Mouse (Mus musculus) forebrain, embryonic 10.5 days (tissue): ENCODE data around the gene Sgip1. TPM values are rescaled to one million over a fixed set of nuclear protein-coding genes. Genes with fewer than 3 reads are reported as not detected.

Source experiments
- DNase-seq: peaks from one replicate; pipeline ENCODE4 v3.0.0-alpha.2; 2017; ENCODE audit warnings: low spot score; ENCODE audit errors: extremely low spot score
- H3K27ac ChIP-seq: fragments of 300-500 bp; sonication (generic); 2 replicates; pipeline ENCODE4 v1.5.1; 2016; ENCODE audit warnings: mild to moderate bottlenecking
- H3K27me3 ChIP-seq: fragments of 300-500 bp; sonication (generic); 2 replicates; pipeline ENCODE4 v1.6.1; 2016; ENCODE audit warnings: mild to moderate bottlenecking; ENCODE audit not compliant: poor library complexity, severe bottlenecking
- H3K36me3 ChIP-seq: fragments of 300-500 bp; sonication (generic); replicated peaks from 2 replicates; pipeline ENCODE4 v1.6.1; 2016; ENCODE audit warnings: mild to moderate bottlenecking, moderate library complexity
- H3K4me1 ChIP-seq: fragments of 300-500 bp; sonication (generic); 2 replicates; pipeline ENCODE4 v1.6.1; 2016
- H3K4me3 ChIP-seq: fragments of 300-500 bp; sonication (generic); 2 replicates; pipeline ENCODE4 v1.5.1; 2016; ENCODE audit warnings: mild to moderate bottlenecking, moderate library complexity
- H3K9me3 ChIP-seq: fragments of 300-500 bp; sonication (generic); 2 replicates; pipeline ENCODE4 v1.6.1; 2016; ENCODE audit warnings: mild to moderate bottlenecking, moderate library complexity
- WGBS: fragments of 180-500 bp; shearing (Covaris S2); methylation state at CpG from one replicate; pipeline ENCODE4 v1.1.7; 2016; 5-methylcytosine and 5-hydroxymethylcytosine counted together
- polyA plus RNA-seq: library from polyadenylated mRNA; unstranded; fragments of >200 nt; fragmentation: Nextera tagmentation; extraction: Ambion mirVana; gene quantifications from 2 replicates; pipeline ENCODE4 v1.2.1, GENCODE M21; 2016

Gene Sgip1
- polyA plus RNA-seq, 1 experiment from 2014 or later = 7.5 TPM

DNA sequence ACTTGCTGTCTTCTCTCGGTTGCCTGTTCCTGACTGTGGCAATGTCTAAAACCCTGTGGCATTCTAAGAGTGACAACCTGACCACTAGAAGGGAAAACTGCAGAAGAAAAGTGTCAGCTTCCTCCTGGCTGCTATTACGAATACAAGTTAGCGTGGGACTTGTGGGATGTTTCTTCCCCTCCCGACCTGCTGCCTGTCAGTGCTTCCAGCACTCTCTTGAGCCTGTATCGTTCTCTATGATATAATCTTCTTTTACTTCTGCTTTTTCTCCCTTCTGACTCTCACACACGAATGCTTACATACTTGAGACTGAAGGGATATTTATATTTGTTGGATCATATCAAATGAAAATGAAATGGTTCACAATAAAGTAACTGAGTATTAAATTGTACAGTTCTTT lies 203.2 kb downstream of the Sgip1 start:
- Histone ChIP-seq H3K27me3 (no peaks in the 10 kb centered on the region), H3K4me1 (no peaks in the 10 kb centered on the region), H3K27ac (no peak overlapping the region), H3K9me3 (no peaks in the 10 kb centered on the region), H3K4me3 (no peak overlapping the region), H3K36me3 (no peaks in the 10 kb centered on the region)
- no peak for DNase-seq
- WGBS = 86% methylated on average over 6 of the region's 6 CpGs

DNA sequence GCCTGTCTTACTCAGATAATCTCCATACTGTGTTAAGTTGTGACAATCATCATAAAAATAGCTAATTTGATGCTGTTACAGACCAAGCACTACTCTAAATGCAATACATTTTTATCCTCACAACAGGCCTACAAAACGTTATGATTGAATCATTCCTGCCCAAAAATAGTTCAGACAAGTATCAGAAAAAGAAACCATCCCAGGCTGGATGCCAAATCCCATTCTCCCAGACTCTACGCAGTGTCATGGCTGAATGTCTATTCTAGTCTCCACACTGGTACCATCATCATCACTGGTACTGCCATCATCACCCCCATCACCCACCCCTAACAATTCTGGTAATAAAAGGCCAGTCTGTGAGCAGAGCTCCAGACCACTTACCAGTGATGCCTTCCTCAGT lies 211.4 kb downstream of the Sgip1 start:
- Histone ChIP-seq H3K9me3 (no peaks in the 10 kb centered on the region), H3K36me3 (no peaks in the 10 kb centered on the region), H3K27ac (no peak overlapping the region), H3K4me3 (no peak overlapping the region), H3K4me1 (no peaks in the 10 kb centered on the region), H3K27me3 (no peaks in the 10 kb centered on the region)
- DNase-seq = no peak
- 72% methylated on average over 2 of the region's 2 CpGs for WGBS

DNA sequence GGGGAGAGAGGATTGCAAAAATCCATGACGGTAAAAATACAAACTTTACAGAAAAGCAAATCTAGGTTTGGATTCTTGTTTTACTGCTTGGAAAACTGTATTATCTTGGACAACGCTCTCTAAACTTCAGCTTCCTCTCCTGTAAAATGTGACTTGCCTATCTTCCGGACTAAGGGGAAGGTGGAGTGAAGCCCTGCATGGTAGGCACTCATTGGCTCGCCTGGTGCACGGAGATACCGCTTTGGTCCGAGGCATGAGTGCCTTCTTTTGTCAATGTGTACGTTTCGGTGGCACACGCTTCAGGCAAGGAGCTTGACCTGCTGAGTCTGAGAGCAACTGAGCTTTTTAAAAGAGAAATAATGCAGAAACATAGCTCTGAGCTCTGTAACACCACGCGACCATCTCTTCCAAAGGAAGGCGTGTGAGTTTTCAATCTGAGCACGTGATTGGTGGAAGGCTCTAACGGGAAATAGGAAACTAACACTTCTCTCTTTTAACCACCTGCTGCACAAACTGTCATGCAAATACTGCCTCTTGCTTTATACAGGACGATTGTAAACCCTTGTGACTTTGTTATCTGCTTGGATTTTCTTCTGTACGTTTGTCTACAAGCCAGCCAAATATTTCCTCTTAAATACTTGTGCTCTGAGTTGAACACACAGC lies 214.3 kb downstream of the Sgip1 start:
- no peaks in the 10 kb centered on the region for H3K9me3 ChIP-seq
- no peak for DNase-seq
- no peak overlapping the region for H3K4me3 ChIP-seq
- H3K27ac ChIP-seq = no peak overlapping the region
- H3K27me3 ChIP-seq = no peaks in the 10 kb centered on the region
- H3K4me1 ChIP-seq = 0 out of 2 replicates have a peak, but pooled peaks cover 4% of the 10 kb centered on the region
- 75% methylated on average over 17 of the region's 17 CpGs for whole genome bisulfite sequencing
- no peaks in the 10 kb centered on the region for H3K36me3 ChIP-seq

DNA sequence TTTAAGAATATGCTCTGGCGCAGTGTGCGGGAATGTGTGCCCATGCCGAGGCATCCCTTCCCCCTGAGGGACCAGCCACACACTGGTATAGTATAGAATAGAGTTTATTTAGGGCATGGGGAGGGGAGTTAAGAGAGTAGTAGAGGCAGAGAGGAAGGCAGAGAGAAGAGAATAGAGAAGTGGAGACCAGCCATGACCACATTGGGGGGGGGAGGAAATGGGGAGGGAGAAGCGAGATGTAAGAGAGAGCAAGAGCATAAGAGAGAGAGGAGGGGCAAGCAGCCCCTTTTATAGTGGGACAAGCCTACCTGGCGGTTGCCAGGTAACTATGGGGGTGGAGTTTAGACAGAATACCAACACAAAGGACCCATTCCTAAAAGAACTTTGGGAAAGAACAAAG lies 218.3 kb downstream of the Sgip1 start:
- no peak overlapping the region for H3K27ac ChIP-seq
- no peak overlapping the region for H3K4me3 ChIP-seq
- no peak for DNase-seq
- H3K36me3 ChIP-seq = no peaks in the 10 kb centered on the region
- H3K27me3 ChIP-seq = no peaks in the 10 kb centered on the region
- no peaks in the 10 kb centered on the region for H3K9me3 ChIP-seq
- 94% methylated on average over 5 of the region's 5 CpGs for WGBS
- H3K4me1 ChIP-seq = 0 out of 2 replicates have a peak, but pooled peaks cover 4% of the 10 kb centered on the region

- no peak for DNase-seq
- WGBS = 82% methylated on average over 3 of the region's 3 CpGs
- Histone ChIP-seq H3K9me3 (no peaks in the 10 kb centered on the region), H3K36me3 (no peaks in the 10 kb centered on the region), H3K27me3 (peaks cover 12% of the 10 kb centered on the region; the same call in 1 of the 2 replicates), H3K27ac (no peak overlapping the region), H3K4me1 (0 out of 2 replicates have a peak, but pooled peaks cover 4% of the 10 kb centered on the region), H3K4me3 (no peak overlapping the region)
Measured at GRCm38 (mm10) chr4:102964174-102964573, 223.1 kb downstream of the Sgip1 start.

- 93% methylated on average over 15 of the region's 15 CpGs for WGBS
- H3K4me1 ChIP-seq = no peaks in the 10 kb centered on the region
- H3K4me3 ChIP-seq = no peak overlapping the region
- peaks cover 30% of the 10 kb centered on the region for H3K27me3 ChIP-seq
- no peaks in the 10 kb centered on the region for H3K9me3 ChIP-seq
- no peak for DNase-seq
- no peak overlapping the region for H3K27ac ChIP-seq
- no peaks in the 10 kb centered on the region for H3K36me3 ChIP-seq
Measured at GRCm38 (mm10) chr4:102967811-102968210, 226.7 kb downstream of the Sgip1 start.

DNA sequence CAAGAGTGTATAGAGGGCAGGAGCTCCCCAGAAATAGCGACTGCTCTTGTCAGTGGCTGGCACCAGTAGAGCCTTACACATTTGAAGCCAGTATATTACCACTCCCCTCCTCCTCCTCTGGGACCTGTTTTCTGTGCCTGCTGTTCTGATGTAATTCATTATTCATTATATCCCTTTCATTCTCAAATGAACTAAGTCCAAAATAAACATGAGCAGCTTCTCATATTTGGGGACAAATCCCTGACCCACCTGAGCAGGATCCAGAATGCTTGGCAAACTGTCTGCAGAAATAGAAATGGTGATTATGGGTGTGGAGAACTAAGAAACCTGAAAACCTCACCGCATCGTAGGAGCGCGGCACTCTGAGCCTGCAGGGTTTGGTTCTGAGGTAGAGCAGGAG lies 228.5 kb downstream of the Sgip1 start:
- Histone ChIP-seq H3K4me1 (peaks cover 5% of the 10 kb centered on the region; the same call in 1 of the 2 replicates), H3K4me3 (no peak overlapping the region), H3K27me3 (peaks cover 47% of the 10 kb centered on the region), H3K27ac (no peak overlapping the region), H3K9me3 (no peaks in the 10 kb centered on the region), H3K36me3 (no peaks in the 10 kb centered on the region)
- 98% methylated on average over 5 of the region's 5 CpGs for WGBS
- no peak for DNase-seq

GRCm38 (mm10) chr4:102971159-102971558 lies 230.1 kb downstream of the Sgip1 start:
- DNase-seq = no peak
- H3K27me3 ChIP-seq = peaks cover 55% of the 10 kb centered on the region
- H3K27ac ChIP-seq = no peak overlapping the region
- H3K9me3 ChIP-seq = no peaks in the 10 kb centered on the region
- 80% methylated on average over 5 of the region's 5 CpGs for WGBS
- no peak overlapping the region for H3K4me3 ChIP-seq
- H3K4me1 ChIP-seq = peaks cover 9% of the 10 kb centered on the region
- H3K36me3 ChIP-seq = no peaks in the 10 kb centered on the region

- Histone ChIP-seq H3K27ac (no peak overlapping the region), H3K9me3 (no peaks in the 10 kb centered on the region), H3K4me1 (peaks cover 19% of the 10 kb centered on the region), H3K27me3 (peaks cover 64% of the 10 kb centered on the region), H3K36me3 (no peaks in the 10 kb centered on the region), H3K4me3 (no peak overlapping the region)
- no peak for DNase-seq
- WGBS = 82% methylated on average over 3 of the region's 3 CpGs
Measured at GRCm38 (mm10) chr4:102972071-102972470, 231.0 kb downstream of the Sgip1 start.

DNA sequence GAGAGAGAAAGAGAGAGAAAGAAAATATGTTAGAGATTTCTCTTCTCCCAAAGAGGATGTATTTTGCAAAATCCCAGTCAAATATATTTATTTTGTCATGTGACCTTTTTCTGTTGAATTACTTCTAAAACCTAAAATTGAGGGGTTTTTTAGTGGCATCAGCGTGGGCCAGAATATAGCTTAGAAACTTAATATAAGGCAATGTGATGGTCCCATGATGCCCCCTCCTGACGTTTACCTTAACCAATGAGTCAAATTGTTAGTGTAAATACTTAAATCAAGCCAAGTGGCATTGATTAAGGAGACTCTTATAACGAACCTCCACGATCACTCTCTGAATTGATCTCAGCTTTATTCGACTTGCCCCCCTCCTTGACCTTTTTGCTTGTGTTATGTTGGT lies 233.1 kb downstream of the Sgip1 start:
- Histone ChIP-seq H3K27ac (no peak overlapping the region), H3K27me3 (peaks cover 78% of the 10 kb centered on the region), H3K4me3 (no peak overlapping the region), H3K9me3 (no peaks in the 10 kb centered on the region), H3K4me1 (peaks cover 35% of the 10 kb centered on the region), H3K36me3 (no peaks in the 10 kb centered on the region)
- 52% methylated on average over 5 of the region's 5 CpGs for WGBS
- no peak for DNase-seq

DNA sequence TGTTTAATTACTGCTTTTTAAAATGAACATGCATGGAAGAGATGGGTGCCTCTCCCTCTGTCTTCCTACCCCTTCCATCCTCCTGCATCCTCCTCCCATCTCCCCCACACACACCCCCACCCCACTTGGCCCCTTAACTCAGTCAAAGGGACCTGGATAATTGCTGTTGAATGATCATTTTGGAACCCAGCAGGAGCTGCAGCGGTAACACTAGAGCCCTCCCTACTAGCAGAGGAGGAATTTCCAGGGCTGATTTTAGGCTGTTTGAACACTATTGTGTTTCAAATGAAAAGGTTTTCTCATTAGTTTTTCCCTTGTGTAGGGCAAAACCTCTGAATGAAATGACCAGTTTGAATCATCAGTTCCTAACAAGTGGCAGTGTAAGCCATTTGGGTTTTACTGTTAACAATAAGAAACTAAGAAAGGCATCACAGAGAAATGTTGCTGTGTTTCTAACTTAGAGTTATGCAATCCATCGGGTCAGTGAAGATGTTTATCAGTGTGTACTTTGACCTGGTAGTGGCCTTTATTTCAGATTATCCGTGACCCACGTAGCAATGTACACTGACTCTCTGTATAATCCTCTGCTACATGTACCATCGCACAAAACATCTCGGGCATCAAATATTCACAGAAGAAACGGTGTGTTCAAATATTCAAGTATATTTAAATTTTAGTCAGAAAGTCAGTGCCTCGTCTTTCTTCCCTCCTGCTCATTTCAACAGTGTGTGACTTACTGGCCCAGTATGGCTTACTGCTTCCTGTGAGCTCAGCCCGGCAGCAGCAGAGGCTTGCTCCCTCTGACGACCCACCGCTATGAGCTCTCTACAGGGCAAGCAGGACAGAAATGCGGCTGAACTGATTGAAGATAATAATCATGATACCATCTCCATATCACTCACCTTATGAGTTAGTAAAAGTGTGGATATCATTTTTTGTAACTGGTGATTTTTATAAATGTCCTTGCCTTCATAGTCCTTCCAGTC lies 235.5 kb downstream of the Sgip1 start:
- H3K27me3 ChIP-seq = peaks cover 95% of the 10 kb centered on the region
- peak; percentile 38 for DNase-seq
- 16% methylated on average over 12 of the region's 12 CpGs for WGBS

DNA sequence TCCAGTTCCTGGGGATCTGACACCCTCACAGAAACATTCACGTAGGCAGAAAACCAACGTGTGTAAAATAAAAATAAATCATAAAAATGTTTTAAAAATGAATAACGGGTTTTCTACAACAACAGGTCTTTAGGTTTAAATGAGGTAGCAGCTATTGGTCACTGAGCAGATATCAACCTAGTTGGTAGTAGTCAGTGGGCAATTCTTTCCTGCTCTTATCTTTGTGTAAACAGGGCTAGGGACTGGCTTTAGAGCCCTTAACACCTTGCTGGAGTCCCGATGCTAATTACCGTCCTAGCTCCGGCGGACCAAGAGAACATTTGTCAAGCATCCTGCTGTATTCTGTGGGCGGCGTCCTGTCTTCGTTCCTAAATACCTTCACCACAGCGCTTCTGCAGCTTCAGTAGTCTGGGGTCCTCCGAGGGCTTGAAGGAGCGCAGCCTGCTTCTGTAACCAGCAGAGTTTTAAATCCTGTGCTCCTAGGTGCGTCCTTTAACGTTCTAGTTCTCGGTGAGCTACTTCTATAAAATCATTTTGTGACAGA lies 236.8 kb downstream of the Sgip1 start:
- Histone ChIP-seq H3K27me3 (peaks cover 92% of the 10 kb centered on the region), H3K27ac (no peak overlapping the region), H3K4me1 (peaks cover 36% of the 10 kb centered on the region), H3K4me3 (peak overlapping the region; percentile 47), H3K9me3 (0 out of 2 replicates have a peak, but pooled peaks cover 3% of the 10 kb centered on the region), H3K36me3 (no peaks in the 10 kb centered on the region)
- 11% methylated on average over 16 of the region's 16 CpGs for WGBS
- DNase-seq = no peak

More for the DNA sequence above, 235.5 kb downstream of the Sgip1 start:
- H3K27ac ChIP-seq = no peak overlapping the region
- H3K4me3 ChIP-seq = peak overlapping the region; percentile 10; the same call in 1 of the 2 replicates
- peaks cover 36% of the 10 kb centered on the region for H3K4me1 ChIP-seq
- H3K9me3 ChIP-seq = 0 out of 2 replicates have a peak, but pooled peaks cover 3% of the 10 kb centered on the region
- no peaks in the 10 kb centered on the region for H3K36me3 ChIP-seq
